Mouse (Mus musculus) testis, adult 2 months (tissue): ENCODE data around the gene Cask.

Source experiments
- CTCF ChIP-seq: fragments of 200-500 bp; IDR thresholded peaks from 2 replicates; pipeline ENCODE4 v1.5.1; 2012; ENCODE audit warnings: low read depth, mild to moderate bottlenecking, inconsistent platforms, low read length, moderate library complexity; ENCODE audit not compliant: control insufficient read depth, insufficient read depth, insufficient replicate concordance
- POLR2A ChIP-seq: fragments of 200-500 bp; IDR thresholded peaks from 2 replicates; pipeline ENCODE4 v1.6.1; 2012; ENCODE audit warnings: low read depth, mild to moderate bottlenecking, inconsistent platforms, low read length, moderate library complexity; ENCODE audit not compliant: control insufficient read depth

DNA sequence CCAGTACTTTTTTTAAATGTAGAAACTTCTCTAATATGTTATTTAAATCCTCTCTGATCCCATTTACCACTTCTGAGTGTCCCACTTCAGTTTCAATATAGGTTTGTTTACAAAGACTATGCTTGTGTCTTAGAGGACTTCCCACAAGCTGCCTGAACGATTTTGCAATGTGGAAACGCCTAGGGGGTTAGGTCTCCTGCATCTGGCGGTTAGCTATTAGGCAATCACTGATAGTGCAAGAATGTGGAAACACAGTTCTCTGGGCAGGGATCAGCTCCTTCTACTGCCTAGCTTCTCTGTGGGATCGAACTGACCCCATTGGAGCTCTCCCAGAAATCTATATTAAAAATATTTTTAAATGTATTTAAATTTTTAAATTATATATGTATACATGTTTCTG lies at the start of gene Cask:
- TF ChIP-seq CTCF = no peak
- TF ChIP-seq POLR2A = no peak
